ENCODE assay signal across 8 mouse cellular contexts in the genomic region with DNA sequence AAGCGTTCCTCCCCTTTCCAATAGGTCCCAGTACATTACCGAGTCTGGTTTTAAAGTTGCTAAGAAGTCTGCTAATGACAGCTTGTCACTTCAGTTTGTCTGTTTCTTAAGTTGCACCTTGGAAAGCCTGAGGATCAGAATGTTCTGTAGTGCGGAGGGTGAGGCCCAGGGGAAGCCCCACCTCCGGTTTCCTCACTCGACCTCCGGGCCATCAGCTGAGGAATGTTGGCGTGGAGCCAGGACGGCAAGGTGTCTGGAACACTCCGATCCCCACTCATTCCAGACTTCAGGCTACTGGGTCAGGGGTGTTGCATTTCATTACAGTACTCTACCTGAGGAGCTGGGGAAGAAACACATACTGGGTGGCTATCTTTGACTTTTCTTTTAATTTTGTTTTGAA.
DNase-seq lines count a peak whose midpoint lies in the region; ATAC-seq and TF ChIP-seq lines count a peak whose summit lies in the region.

No protein-coding gene starts in this region.

- peaks cover 12% of the 10 kb centered on the region for H3K36me3 ChIP-seq in embryonic facial prominence, embryonic 14.5 days (ENCODE audit: control insufficient read depth, insufficient read depth, low read length)
- no peaks in the 10 kb centered on the region for H3K36me3 ChIP-seq in liver, postnatal 0 days (replicated peaks; ENCODE audit: insufficient read depth, low read length)

- TF ChIP-seq EP300 in liver, postnatal 0 days (IDR thresholded peaks at IDR 0.05; ENCODE audit: low read depth), result no peak

- intact Hi-C loops in heart, postnatal 25 days (cut with DNase I), result no loop called here

- no peaks in the 10 kb centered on the region for H3K9me3 ChIP-seq in embryonic facial prominence, embryonic 14.5 days (ENCODE audit: control insufficient read depth, low read length)
- no peaks in the 10 kb centered on the region for H3K9me3 ChIP-seq in liver, postnatal 0 days (ENCODE audit: low read length)

- 44% methylated on average over 9 of the region's 9 CpGs for WGBS in embryonic facial prominence, embryonic 14.5 days
- WGBS in liver, postnatal 0 days (ENCODE audit: insufficient replicate concordance), result 75% methylated on average over 9 of the region's 9 CpGs

- H3K4me3 ChIP-seq in embryonic facial prominence, embryonic 14.5 days (ENCODE audit: low read depth, low read length), result no peak overlapping the region
- H3K4me3 ChIP-seq in liver, postnatal 0 days (ENCODE audit: low read depth, low read length), result no peak overlapping the region
- H3K4me3 ChIP-seq in layer of hippocampus, adult 2 months, result no peak overlapping the region

- no peaks in the 10 kb centered on the region for H3K4me1 ChIP-seq in embryonic facial prominence, embryonic 14.5 days (ENCODE audit: control insufficient read depth, insufficient read depth, low read length)
- H3K4me1 ChIP-seq in liver, postnatal 0 days (ENCODE audit: insufficient read depth), result no peaks in the 10 kb centered on the region

- no peaks in the 10 kb centered on the region for H3K27me3 ChIP-seq in embryonic facial prominence, embryonic 14.5 days (replicated peaks; ENCODE audit: control insufficient read depth, insufficient read depth, low read length)
- H3K27me3 ChIP-seq in liver, postnatal 0 days (ENCODE audit: insufficient read depth, low read length), result no peaks in the 10 kb centered on the region

- no peak for TF ChIP-seq CTCF in liver, postnatal 0 days (IDR thresholded peaks at IDR 0.05; ENCODE audit: low read depth)
- TF ChIP-seq CTCF in layer of hippocampus, adult 2 months (conservative IDR thresholded peaks at IDR 0.05), result no peak

- peak; percentile 64; the same call in 1 of the 2 replicates for ATAC-seq in embryonic facial prominence, embryonic 14.5 days (ENCODE audit: low read depth)
- peak; percentile 40; the same call in 1 of the 2 replicates for ATAC-seq in liver, postnatal 0 days

- H3K4me2 ChIP-seq in embryonic facial prominence, embryonic 14.5 days (ENCODE audit: low read depth, low read length), result no peak overlapping the region
- no peak overlapping the region for H3K4me2 ChIP-seq in liver, postnatal 0 days (ENCODE audit: low read depth, low read length)

- DNase-seq in WW6 (ENCODE audit: low read depth, low spot score) (peak; percentile 87), MN1 (ENCODE audit: low spot score) (no peak)
- peak; percentile 70 for DNase-seq in embryonic facial prominence, embryonic 14.5 days (ENCODE audit: low spot score)
- peak; percentile 83 for DNase-seq in heart, postnatal 25 days (ENCODE audit: low spot score)
- DNase-seq in liver, postnatal 0 days, result peak; percentile 60
- peak; percentile 35 for DNase-seq in urinary bladder, postnatal 10 days (ENCODE audit: low spot score)
- DNase-seq in cerebellum, adult 9-11 months, result no peak
- no peak for DNase-seq in layer of hippocampus, adult 2 months (ENCODE audit: low spot score in 2 of 2)

- no peak overlapping the region for H3K27ac ChIP-seq in embryonic facial prominence, embryonic 14.5 days (replicated peaks; ENCODE audit: low read depth, low read length)
- H3K27ac ChIP-seq in liver, postnatal 0 days (ENCODE audit: low read depth), result no peak overlapping the region
- H3K27ac ChIP-seq in layer of hippocampus, adult 2 months, result no peak overlapping the region; the same call in 1 of the 2 replicates

- H3K9ac ChIP-seq in embryonic facial prominence, embryonic 14.5 days (ENCODE audit: low read depth, low read length), result no peak overlapping the region
- no peak overlapping the region for H3K9ac ChIP-seq in liver, postnatal 0 days (replicated peaks)

Comparison
In these comparisons a context has a peak if more than half of its experiments do, and no peak if none do; other contexts are left out.
1. DNase-seq: peak in WW6 (single experiment), embryonic facial prominence, embryonic 14.5 days (single experiment), heart, postnatal 25 days (single experiment), liver, postnatal 0 days (single experiment) and urinary bladder, postnatal 10 days (single experiment); none in cerebellum, adult 9-11 months (single experiment), MN1 (single experiment) and layer of hippocampus, adult 2 months (0 of 2).